Mouse (Mus musculus): ENCODE results near the gene Cfap58.

- TF ChIP-seq POLR2A (IDR thresholded peaks at IDR 0.05; ENCODE audit: insufficient read depth, low read depth, low read length) (no peak), CTCF (IDR thresholded peaks at IDR 0.05) (no peak), EP300 (IDR thresholded peaks at IDR 0.05; ENCODE audit: insufficient read depth, low read depth, low read length) (no peak)
Observed at GRCm38 (mm10) chr19:48049361-48049760, 111.9 kb downstream of the Cfap58 start.
